ENCODE assay signal across 12 mouse cellular contexts in genomic region chr13:64267151-64267550, GRCm38 (mm10). TPM values are rescaled to one million over a fixed set of nuclear protein-coding genes. Genes with fewer than 3 reads are reported as not detected.
DNase-seq lines count a peak whose midpoint lies in the region; ATAC-seq and TF ChIP-seq lines count a peak whose summit lies in the region.
"Had no signal": no experiment of that assay in that cellular context is flagged by ENCODE, and none has a peak within 500 bp of the region (broad histone marks: within the 10 kb centered on the region; RNA-seq: fewer than 3 reads in every experiment).

No protein-coding gene starts in this region.

- no peak for TF ChIP-seq POLR2A in thymus, adult 2 months (IDR thresholded peaks at IDR 0.05; ENCODE audit: control insufficient read depth, extremely low read depth, insufficient read depth, low read length, poor library complexity)

- peak; percentile 48; the same call in 1 of the 2 replicates for ATAC-seq in hindbrain, embryonic 16.5 days
- no peak; the same call in 1 of the 2 replicates for ATAC-seq in hindbrain, embryonic 11.5 days (ENCODE audit: low FRiP score)
- ATAC-seq in heart, postnatal 0 days (ENCODE audit: insufficient read depth, low read depth) = peak; percentile 60

- no peaks in the 10 kb centered on the region for H3K9me3 ChIP-seq in hindbrain, embryonic 16.5 days (ENCODE audit: control insufficient read depth, low read length)
- no peaks in the 10 kb centered on the region for H3K9me3 ChIP-seq in hindbrain, embryonic 11.5 days (ENCODE audit: control insufficient read depth, low read length)
- no peaks in the 10 kb centered on the region for H3K9me3 ChIP-seq in heart, postnatal 0 days (replicated peaks; ENCODE audit: control insufficient read depth, low read length)
- H3K9me3 ChIP-seq: embryonic facial prominence, embryonic 13.5 days; megakaryocyte, embryonic 14.5 days had no signal

- H3K4me2 ChIP-seq in hindbrain, embryonic 16.5 days (ENCODE audit: low read length) = no peak overlapping the region
- H3K4me2 ChIP-seq in hindbrain, embryonic 11.5 days (replicated peaks; ENCODE audit: low read depth, low read length) = no peak overlapping the region
- no peak overlapping the region for H3K4me2 ChIP-seq in heart, postnatal 0 days (ENCODE audit: low read depth, low read length)
- H3K4me2 ChIP-seq: embryonic facial prominence, embryonic 13.5 days; limb, embryonic 12.5 days had no signal

- H3K27me3 ChIP-seq in hindbrain, embryonic 16.5 days (replicated peaks; ENCODE audit: control insufficient read depth, insufficient read depth, low read length) = 0 out of 2 replicates have a peak, but pooled peaks cover 2% of the 10 kb centered on the region
- H3K27me3 ChIP-seq in hindbrain, embryonic 11.5 days (ENCODE audit: control insufficient read depth, insufficient read depth, low read length) = no peaks in the 10 kb centered on the region
- H3K27me3 ChIP-seq in heart, postnatal 0 days (ENCODE audit: control insufficient read depth, insufficient read depth, low read length) = no peaks in the 10 kb centered on the region
- no peaks in the 10 kb centered on the region for H3K27me3 ChIP-seq in thymus, adult 2 months (ENCODE audit: control insufficient read depth, insufficient read depth, low read length)
- H3K27me3 ChIP-seq: embryonic facial prominence, embryonic 13.5 days; limb, embryonic 12.5 days had no signal

- no peak overlapping the region for H3K27ac ChIP-seq in hindbrain, embryonic 16.5 days (ENCODE audit: low read depth, low read length)
- H3K27ac ChIP-seq in hindbrain, embryonic 11.5 days (ENCODE audit: low read depth, low read length) = no peak overlapping the region
- H3K27ac ChIP-seq in heart, postnatal 0 days (ENCODE audit: low read depth) = no peak overlapping the region
- no peak overlapping the region for H3K27ac ChIP-seq in thymus, adult 2 months (ENCODE audit: control insufficient read depth, insufficient read depth, low read length)
- H3K27ac ChIP-seq: embryonic facial prominence, embryonic 13.5 days; limb, embryonic 12.5 days had no signal

- TF ChIP-seq EP300 in heart, postnatal 0 days (IDR thresholded peaks at IDR 0.05; ENCODE audit: low read depth) = no peak

- H3K9ac ChIP-seq in hindbrain, embryonic 16.5 days (ENCODE audit: low read depth, low read length) = peak overlapping the region; percentile 18; the same call in 1 of the 2 replicates
- no peak overlapping the region for H3K9ac ChIP-seq in hindbrain, embryonic 11.5 days (ENCODE audit: low read depth, low read length)
- H3K9ac ChIP-seq in heart, postnatal 0 days (replicated peaks; ENCODE audit: low read depth, low read length) = no peak overlapping the region
- H3K9ac ChIP-seq: embryonic facial prominence, embryonic 13.5 days; limb, embryonic 12.5 days had no signal

- WGBS in hindbrain, embryonic 16.5 days = 20% methylated on average over 9 of the region's 9 CpGs
- 24% methylated on average over 9 of the region's 9 CpGs for WGBS in hindbrain, embryonic 11.5 days
- 22% methylated on average over 9 of the region's 9 CpGs for WGBS in heart, postnatal 0 days
- WGBS in thymus, adult 2 months = 88% methylated on average over 9 of the region's 9 CpGs

- no peaks in the 10 kb centered on the region for H3K4me1 ChIP-seq in hindbrain, embryonic 16.5 days (ENCODE audit: control insufficient read depth, insufficient read depth, low read depth, low read length)
- no peaks in the 10 kb centered on the region for H3K4me1 ChIP-seq in hindbrain, embryonic 11.5 days (replicated peaks; ENCODE audit: control insufficient read depth, insufficient read depth, low read length)
- 0 out of 2 replicates have a peak, but pooled peaks cover 5% of the 10 kb centered on the region for H3K4me1 ChIP-seq in heart, postnatal 0 days (ENCODE audit: control insufficient read depth, insufficient read depth)
- no peaks in the 10 kb centered on the region for H3K4me1 ChIP-seq in thymus, adult 2 months (replicated peaks; ENCODE audit: control insufficient read depth, insufficient read depth, low read length)
- H3K4me1 ChIP-seq: embryonic facial prominence, embryonic 13.5 days; limb, embryonic 12.5 days; megakaryocyte, embryonic 14.5 days had no signal

- no peaks in the 10 kb centered on the region for H3K36me3 ChIP-seq in hindbrain, embryonic 16.5 days (ENCODE audit: control insufficient read depth, insufficient read depth, low read length)
- no peaks in the 10 kb centered on the region for H3K36me3 ChIP-seq in hindbrain, embryonic 11.5 days (ENCODE audit: control insufficient read depth, insufficient read depth, low read length)
- H3K36me3 ChIP-seq in heart, postnatal 0 days (replicated peaks; ENCODE audit: control insufficient read depth, insufficient read depth, low read length) = no peaks in the 10 kb centered on the region
- H3K36me3 ChIP-seq in thymus, adult 2 months (ENCODE audit: control insufficient read depth, insufficient read depth, low read length) = no peaks in the 10 kb centered on the region
- H3K36me3 ChIP-seq: embryonic facial prominence, embryonic 13.5 days; limb, embryonic 12.5 days had no signal

- DNase-seq in cerebellum, postnatal 10 days = peak; percentile 20 to 26
- no peak for DNase-seq in cerebellum, postnatal 14 days
- no peak for DNase-seq in hindbrain, embryonic 11.5 days (ENCODE audit: low spot score)
- peak; percentile 86 to 91 for DNase-seq in adrenal gland, adult (ENCODE audit: inconsistent age in 2 of 2, low spot score in 1 of 2)
- no peak for DNase-seq in heart, postnatal 0 days (ENCODE audit: low spot score)
- no peak for DNase-seq in thymus, adult 2 months
- DNase-seq in testis, postnatal 14 days (ENCODE audit: low spot score) = no peak
- DNase-seq: kidney, postnatal 4 days had no signal

- no peak overlapping the region for H3K4me3 ChIP-seq in hindbrain, embryonic 16.5 days (ENCODE audit: low read length)
- H3K4me3 ChIP-seq in hindbrain, embryonic 11.5 days (ENCODE audit: low read depth, low read length) = no peak overlapping the region
- H3K4me3 ChIP-seq in heart, postnatal 0 days (ENCODE audit: low read depth, low read length) = no peak overlapping the region
- H3K4me3 ChIP-seq in thymus, adult 2 months (ENCODE audit: control insufficient read depth, insufficient read depth, low read length) = no peak overlapping the region
- H3K4me3 ChIP-seq: embryonic facial prominence, embryonic 13.5 days; limb, embryonic 12.5 days; megakaryocyte, embryonic 14.5 days had no signal

- no peak for TF ChIP-seq CTCF in heart, postnatal 0 days (IDR thresholded peaks at IDR 0.05; ENCODE audit: low read depth)
- TF ChIP-seq CTCF in thymus, adult 2 months (IDR thresholded peaks at IDR 0.05; ENCODE audit: borderline replicate concordance, control insufficient read depth, extremely low read depth, insufficient read depth, low read length, poor library complexity) = no peak

RNA-seq across cellular contexts. Expression of gene Cdc14b, which starts 7.9 kb away (rescaled TPM):
- polyA plus RNA-seq in hindbrain, embryonic 16.5 days (2015; fragmentation: Nextera tagmentation; extraction: Ambion mirVana) = 2.8 and 3.4 TPM in 2 replicates
- polyA plus RNA-seq in hindbrain, embryonic 11.5 days (2014; fragmentation: Nextera tagmentation; extraction: Ambion mirVana) = 14.9 and 16.0 TPM in 2 replicates
- 5.6 and 12.3 TPM in 2 replicates for total RNA-seq in heart, postnatal 0 days (2014; rRNA removed; ENCODE audit: low replicate concordance)
- 7.6 and 11.6 TPM in 2 replicates for polyA plus RNA-seq in heart, postnatal 0 days (2015; fragmentation: Nextera tagmentation; extraction: Ambion mirVana)
- polyA plus RNA-seq in thymus, adult 2 months (2012; rRNA removed) = 3.2 and 4.7 TPM in 2 replicates

RNA-seq across cellular contexts. Expression of gene Aaed1, which starts 45.4 kb away (rescaled TPM):
- polyA plus RNA-seq in hindbrain, embryonic 16.5 days (2015; fragmentation: Nextera tagmentation; extraction: Ambion mirVana) = 12.5 and 15.3 TPM in 2 replicates
- 16.9 and 21.6 TPM in 2 replicates for polyA plus RNA-seq in hindbrain, embryonic 11.5 days (2014; fragmentation: Nextera tagmentation; extraction: Ambion mirVana)
- 68.1 and 76.6 TPM in 2 replicates for total RNA-seq in heart, postnatal 0 days (2014; rRNA removed; ENCODE audit: low replicate concordance)
- 67.0 and 71.4 TPM in 2 replicates for polyA plus RNA-seq in heart, postnatal 0 days (2015; fragmentation: Nextera tagmentation; extraction: Ambion mirVana)
- 5.1 and 5.5 TPM in 2 replicates for polyA plus RNA-seq in thymus, adult 2 months (2012; rRNA removed)

Comparison
In these comparisons a context has a peak if more than half of its experiments do, and no peak if none do; other contexts are left out.
1. DNase-seq: peak in cerebellum, postnatal 10 days (2 of 2) and adrenal gland, adult (2 of 2); none in cerebellum, postnatal 14 days (0 of 2), hindbrain, embryonic 11.5 days (single experiment), heart, postnatal 0 days (single experiment), thymus, adult 2 months (single experiment) and testis, postnatal 14 days (single experiment).